Mouse (Mus musculus) small intestine, adult 2 months (tissue): Measurements from ENCODE around the gene Med26. TPM values are rescaled to one million over a fixed set of nuclear protein-coding genes. Genes with fewer than 3 reads are reported as not detected.

Experiments
- H3K27ac ChIP-seq: fragments of 200-500 bp; 2 replicates; pipeline ENCODE4 v1.5.1; 2012; ENCODE audit warnings: low read depth, low read length, control low read depth, inconsistent platforms; ENCODE audit not compliant: insufficient read depth
- H3K27me3 ChIP-seq: fragments of 200-500 bp; 2 replicates; pipeline ENCODE4 v1.6.1; 2012; ENCODE audit warnings: mild to moderate bottlenecking, moderate library complexity, low read length, inconsistent platforms; ENCODE audit not compliant: control insufficient read depth, insufficient read depth
- H3K36me3 ChIP-seq: fragments of 200-500 bp; 2 replicates; pipeline ENCODE4 v1.6.1; 2012; ENCODE audit warnings: mild to moderate bottlenecking, low read length, control low read depth, inconsistent platforms; ENCODE audit not compliant: control insufficient read depth, insufficient read depth
- H3K4me1 ChIP-seq: fragments of 200-500 bp; 2 replicates; pipeline ENCODE4 v1.6.1; 2012; ENCODE audit warnings: low read length, inconsistent platforms, mixed read lengths; ENCODE audit not compliant: control insufficient read depth, insufficient read depth, insufficient read length
- H3K4me3 ChIP-seq: fragments of 200-500 bp; 2 replicates; pipeline ENCODE4 v1.5.1; 2012; ENCODE audit warnings: low read depth, mild to moderate bottlenecking, control low read depth, inconsistent platforms, low read length, moderate library complexity
- CTCF ChIP-seq: fragments of 200-500 bp; IDR thresholded peaks from 2 replicates; pipeline ENCODE4 v1.5.1; 2012; ENCODE audit warnings: low read depth, mild to moderate bottlenecking, control low read depth, inconsistent platforms, low read length, moderate library complexity, mixed read lengths; ENCODE audit not compliant: insufficient replicate concordance, insufficient read length; ENCODE audit errors: extremely low read depth
- POLR2A ChIP-seq: fragments of 200-500 bp; IDR thresholded peaks from 2 replicates; pipeline ENCODE4 v1.6.1; 2012; ENCODE audit warnings: low read depth, mild to moderate bottlenecking, control low read depth, inconsistent platforms, low read length, moderate library complexity
- WGBS: fragments of 180-500 bp; shearing (Covaris S2); methylation state at CpG from one replicate; pipeline ENCODE4 v1.1.7; 2018; 5-methylcytosine and 5-hydroxymethylcytosine counted together
- polyA plus RNA-seq: library from polyadenylated mRNA; depleted of rRNA; stranded (reverse); fragments of >200 nt; gene quantifications from 2 replicates; pipeline ENCODE4 v1.2.3, GENCODE M21; 2012

Gene Med26
- polyA plus RNA-seq, 1 experiment: 15.1 TPM

DNA sequence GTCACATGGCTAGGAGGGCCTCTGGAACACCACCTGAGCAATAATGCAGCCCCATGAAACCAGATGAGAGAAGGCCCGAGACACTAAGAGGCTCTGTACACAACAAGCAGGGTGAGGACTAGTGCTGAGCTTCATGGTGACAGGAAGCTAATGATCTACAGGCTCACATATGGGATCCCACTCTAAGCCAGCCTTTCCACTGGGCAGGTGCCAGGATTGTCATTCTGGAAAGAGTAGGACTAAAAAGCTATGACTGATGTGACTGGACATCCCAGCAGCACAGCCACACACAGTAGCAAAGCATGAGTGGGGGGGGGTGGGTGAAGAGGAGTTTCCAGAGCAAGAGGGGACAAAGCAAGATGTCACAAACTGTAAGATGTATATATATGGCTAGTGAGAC is 50.2 kb downstream of the Med26 start:
- WGBS: 65% methylated on average over 1 of the region's 1 CpGs

GRCm38 (mm10) chr8:72496217-72496616 is 51.9 kb downstream of the Med26 start:
- Histone ChIP-seq H3K4me1 (peaks cover 3% of the 10 kb centered on the region; the same call in 1 of the 2 replicates), H3K4me3 (no peak overlapping the region), H3K27ac (no peak overlapping the region), H3K27me3 (no peaks in the 10 kb centered on the region), H3K36me3 (peaks cover 16% of the 10 kb centered on the region)
- WGBS: 92% methylated on average over 19 of the region's 19 CpGs
- TF ChIP-seq CTCF: no peak
- no peak for TF ChIP-seq POLR2A

More for the DNA sequence above, 50.2 kb downstream of the Med26 start:
- H3K4me3 ChIP-seq: no peak overlapping the region
- H3K36me3 ChIP-seq: peaks cover 16% of the 10 kb centered on the region
- H3K4me1 ChIP-seq: peaks cover 3% of the 10 kb centered on the region; the same call in 1 of the 2 replicates
- H3K27ac ChIP-seq: no peak overlapping the region
- TF ChIP-seq CTCF (no peak), POLR2A (no peak)
- no peaks in the 10 kb centered on the region for H3K27me3 ChIP-seq

DNA sequence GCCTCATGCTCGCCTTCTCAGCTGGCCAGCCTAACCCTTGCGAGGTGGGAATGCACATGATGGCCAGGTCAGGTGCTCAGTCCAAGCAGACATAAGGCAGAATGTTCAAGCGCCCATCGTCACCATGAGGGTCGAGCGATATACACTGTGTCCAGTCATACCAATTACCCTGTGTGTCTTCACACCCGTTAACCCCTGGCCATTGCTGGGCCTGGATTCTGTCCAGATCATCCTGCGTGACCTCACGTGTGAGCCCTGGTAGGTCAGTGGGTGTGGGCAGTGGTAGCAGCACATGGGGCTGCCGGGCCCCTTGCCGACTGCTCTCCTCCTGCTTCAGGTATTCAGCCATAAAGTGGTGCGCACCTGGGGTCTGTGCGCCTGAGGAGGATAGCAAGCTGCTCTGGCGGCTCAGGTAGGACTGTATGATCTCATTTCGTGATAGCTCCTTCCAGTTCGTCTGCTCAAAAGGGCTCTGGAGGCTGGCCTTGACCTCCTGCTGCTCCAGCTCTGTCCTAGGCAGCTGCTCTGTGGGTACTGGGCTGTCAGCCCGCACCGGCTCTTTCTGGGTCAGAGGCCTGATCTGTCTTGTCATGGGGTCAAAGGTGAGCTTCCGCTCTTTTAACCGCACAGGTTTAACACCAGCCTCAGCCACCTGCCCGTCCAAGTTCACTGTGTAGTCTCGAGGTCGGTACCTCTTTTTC is 52.5 kb downstream of the Med26 start:
- H3K27me3 ChIP-seq: no peaks in the 10 kb centered on the region
- H3K4me1 ChIP-seq: peaks cover 8% of the 10 kb centered on the region; the same call in 1 of the 2 replicates
- H3K4me3 ChIP-seq: no peak overlapping the region
- WGBS: 85% methylated on average over 23 of the region's 23 CpGs
- TF ChIP-seq CTCF (no peak), POLR2A (0 out of 2 replicates have a peak, but pooled peaks have one; percentile 12)
- no peak overlapping the region for H3K27ac ChIP-seq
- peaks cover 16% of the 10 kb centered on the region for H3K36me3 ChIP-seq

- 0 out of 2 replicates have a peak overlapping the region, but pooled peaks have one; percentile 59 for H3K27ac ChIP-seq
- peak overlapping the region; percentile 79; the same call in 1 of the 2 replicates for H3K4me3 ChIP-seq
- no peak for TF ChIP-seq CTCF
- no peak for TF ChIP-seq POLR2A
- peaks cover 27% of the 10 kb centered on the region for H3K36me3 ChIP-seq
- H3K4me1 ChIP-seq: peaks cover 16% of the 10 kb centered on the region
- 7% methylated on average over 8 of the region's 8 CpGs for WGBS
- no peaks in the 10 kb centered on the region for H3K27me3 ChIP-seq
These were observed 54.7 kb downstream of the Med26 start for GRCm38 (mm10) chr8:72493381-72493780.

GRCm38 (mm10) chr8:72492622-72493081 is 55.4 kb downstream of the Med26 start:
- peak overlapping the region; percentile 79 for H3K4me3 ChIP-seq

GRCm38 (mm10) chr8:72491680-72492621 is 56.1 kb downstream of the Med26 start, which contains the start of gene Slc35e1:
Slc35e1 (minus strand) TSS chr8:72492614.
- H3K27ac ChIP-seq: peak within 1 kb of the TSS; percentile 88
- peaks cover 16% of the 10 kb centered on the region for H3K4me1 ChIP-seq
- WGBS: under 1% methylated on average over 90 of the region's 98 CpGs
- peaks cover 37% of the 10 kb centered on the region for H3K36me3 ChIP-seq
- TF ChIP-seq POLR2A: peak; percentile 31; the same call in 1 of the 2 replicates
- TF ChIP-seq CTCF: no peak
- peak within 1 kb of the TSS; percentile 79 for H3K4me3 ChIP-seq
- H3K27me3 ChIP-seq: no peaks in the 10 kb centered on the region

More at GRCm38 (mm10) chr8:72492622-72493081, 55.4 kb downstream of the Med26 start:
- peaks cover 33% of the 10 kb centered on the region for H3K36me3 ChIP-seq
- TF ChIP-seq CTCF (no peak), POLR2A (no peak)
- no peaks in the 10 kb centered on the region for H3K27me3 ChIP-seq
- peak overlapping the region; percentile 59; the same call in 1 of the 2 replicates for H3K27ac ChIP-seq
- H3K4me1 ChIP-seq: peaks cover 16% of the 10 kb centered on the region
- WGBS: under 1% methylated on average over 55 of the region's 56 CpGs
